ENCODE assay signal across 8 mouse cellular contexts in the genomic region with DNA sequence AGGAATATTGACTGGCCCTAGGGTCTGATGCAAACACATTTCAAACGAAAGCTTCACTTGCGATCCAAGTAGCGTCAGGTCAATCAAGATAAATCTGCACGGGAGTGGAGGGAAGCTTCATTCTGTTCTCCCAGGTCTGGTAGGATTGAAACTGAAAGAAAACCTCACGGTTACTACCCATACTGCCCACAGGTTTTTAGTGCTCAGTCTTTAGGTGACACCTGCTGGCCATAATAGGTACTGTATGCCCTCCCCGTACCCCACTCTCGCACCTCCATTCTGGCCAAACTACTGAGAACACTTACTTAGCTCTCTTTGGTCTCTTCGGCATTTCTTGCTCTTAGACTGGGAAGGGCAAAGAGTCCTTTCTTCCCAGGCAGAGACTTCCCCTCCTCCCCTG. TPM values are rescaled to one million over a fixed set of nuclear protein-coding genes. Genes with fewer than 3 reads are reported as not detected.
A peak's percentile ranks its signal among the peaks of the same experiment; 100 is the strongest.
DNase-seq lines count a peak whose midpoint lies in the region; ATAC-seq and TF ChIP-seq lines count a peak whose summit lies in the region.

No protein-coding gene starts in this region.

- H3K4me3 ChIP-seq in neural tube, embryonic 15.5 days (replicated peaks), result no peak overlapping the region

- no peaks in the 10 kb centered on the region for H3K36me3 ChIP-seq in neural tube, embryonic 15.5 days

- intact Hi-C loops in heart, postnatal 14 days (cut with DNase I), result loop anchor here (2.0 to 10.0 kb wide), 2 partner anchors 196 to 458 kb away; no protein-coding TSS in a partner anchor
- intact Hi-C loops in left cerebral cortex, postnatal 4 days (cut with DNase I), result loop anchor here (5.0 kb wide), 1 partner anchor 335 kb away; no protein-coding TSS in a partner anchor

- H3K9me3 ChIP-seq in neural tube, embryonic 15.5 days (replicated peaks), result no peaks in the 10 kb centered on the region

- CTCF ChIA-PET in Patski (lab: Charles Lee), result interaction anchor here (1.3 kb wide), 1 partner anchor 221 kb away, joined by 3 read pairs; no protein-coding TSS in a partner anchor

- peak; percentile 27 for DNase-seq in neural tube, embryonic 10.5 days (ENCODE audit: extremely low spot score, low spot score)
- DNase-seq in Patski (ENCODE audit: low read depth, low spot score), result no peak
- peak; percentile 84 to 87 for DNase-seq in cerebellum, postnatal 14 days
- DNase-seq in heart, postnatal 14 days, result peak; percentile 30 to 59
- DNase-seq in left cerebral cortex, postnatal 4 days, result peak; percentile 57
- peak; percentile 60 to 69 for DNase-seq in thymus, postnatal 36 days

- ATAC-seq in neural tube, embryonic 15.5 days (ENCODE audit: low FRiP score), result no peak
- ATAC-seq in Patski, result peak; percentile 71
- peak; percentile 82 for ATAC-seq in monocyte, adult 5-6 weeks (replicated peaks; ENCODE audit: insufficient number of reproducible peaks, low FRiP score, low TSS enrichment, poor library complexity, severe bottlenecking)

- no peak overlapping the region for H3K4me2 ChIP-seq in neural tube, embryonic 15.5 days

- TF ChIP-seq CTCF in Patski (IDR thresholded peaks at IDR 0.05), result peak; percentile 69

- 0 out of 2 replicates have a peak, but pooled peaks cover 3% of the 10 kb centered on the region for H3K27me3 ChIP-seq in neural tube, embryonic 15.5 days (replicated peaks)
- no peaks in the 10 kb centered on the region for H3K27me3 ChIP-seq in Patski

- no peak overlapping the region for H3K27ac ChIP-seq in neural tube, embryonic 15.5 days (replicated peaks)

- peaks cover 3% of the 10 kb centered on the region for H3K4me1 ChIP-seq in neural tube, embryonic 15.5 days

- H3K9ac ChIP-seq in neural tube, embryonic 15.5 days (replicated peaks), result no peak overlapping the region

- 28% methylated on average over 8 of the region's 8 CpGs for WGBS in neural tube, embryonic 15.5 days

- POLR2A ChIA-PET in Patski (lab: Charles Lee), result no interaction called here

- in situ Hi-C loops in Patski (cut with MboI; ENCODE audit: low pct_unique_long_range_greater_than_20kb), result loop anchor here (5.0 to 10.0 kb wide), 2 partner anchors 168 to 345 kb away; no protein-coding TSS in a partner anchor

RNA-seq across cellular contexts. Expression of a gene that starts 9.2 kb away (rescaled TPM):
- polyA plus RNA-seq in neural tube, embryonic 15.5 days (2015; fragmentation: Nextera tagmentation; extraction: Ambion mirVana), result 12.4 and 16.4 TPM in 2 replicates
- 0.01 TPM for polyA plus RNA-seq in Patski (2021)
- not detected for total RNA-seq in heart, postnatal 14 days (2021)
- total RNA-seq in left cerebral cortex, postnatal 4 days (2021), result 10 to 100 TPM; 46.6 to 49.1 TPM
- not detected in 3 replicates for total RNA-seq in monocyte, adult 5-6 weeks (2017)

RNA-seq across cellular contexts. Expression of a gene that starts 17.8 kb away (rescaled TPM):
- 9.8 and 13.6 TPM in 2 replicates for polyA plus RNA-seq in neural tube, embryonic 15.5 days (2015; fragmentation: Nextera tagmentation; extraction: Ambion mirVana)
- polyA plus RNA-seq in Patski (2021), result 121 TPM
- 1 to 10 TPM; 1.5 to 2.3 TPM for total RNA-seq in heart, postnatal 14 days (2021)
- total RNA-seq in left cerebral cortex, postnatal 4 days (2021), result 1 to 10 TPM; 6.7 to 7.0 TPM
- not detected in 3 replicates for total RNA-seq in monocyte, adult 5-6 weeks (2017)

RNA-seq across cellular contexts. Expression of a gene that starts 47.3 kb away (rescaled TPM):
- polyA plus RNA-seq in neural tube, embryonic 15.5 days (2015; fragmentation: Nextera tagmentation; extraction: Ambion mirVana), result 442 and 531 TPM in 2 replicates
- 0.03 TPM for polyA plus RNA-seq in Patski (2021)
- total RNA-seq in heart, postnatal 14 days (2021), result 10 to 100 TPM; 18.2 to 20.9 TPM
- total RNA-seq in left cerebral cortex, postnatal 4 days (2021), result 100 to 1,000 TPM; 368 to 407 TPM
- not detected in 3 replicates for total RNA-seq in monocyte, adult 5-6 weeks (2017)

Comparison
In these comparisons a context has a peak if more than half of its experiments do, and no peak if none do; other contexts are left out.
1. RNA of a gene that starts 9.2 kb away (total RNA-seq): 46.6 to 49.1 TPM in left cerebral cortex, postnatal 4 days; not detected in heart, postnatal 14 days and not detected in monocyte, adult 5-6 weeks; every median in the first group is over 10 times any median in the second.
2. RNA of a gene that starts 47.3 kb away (total RNA-seq): 368 to 407 TPM in left cerebral cortex, postnatal 4 days and 18.2 to 20.9 TPM in heart, postnatal 14 days; not detected in monocyte, adult 5-6 weeks; every median in the first group is over 10 times any median in the second.